Mouse (Mus musculus) forebrain, postnatal 0 days (tissue): ENCODE data around the gene Ppil1. TPM values are rescaled to one million over a fixed set of nuclear protein-coding genes. Genes with fewer than 3 reads are reported as not detected.

ENCODE experiments used
- ATAC-seq: fragments of 200-750 bp; cut with Nextera tagmentation; 2 replicates; pipeline ENCODE4 v1.8.0; 2017; ENCODE audit warnings: mild to moderate bottlenecking, moderate library complexity
- DNase-seq: peaks from one replicate; pipeline ENCODE4 v3.0.0-alpha.2; 2015
- H3K27ac ChIP-seq: fragments of 300-500 bp; sonication (generic); 2 replicates; pipeline ENCODE4 v1.5.1; 2014; ENCODE audit warnings: low read depth, mild to moderate bottlenecking, antibody characterized with exemption, low read length, moderate library complexity, mixed read lengths
- H3K27me3 ChIP-seq: fragments of 300-500 bp; sonication (generic); 2 replicates; pipeline ENCODE4 v1.6.1; 2014; ENCODE audit warnings: mild to moderate bottlenecking, low read length, mixed read lengths; ENCODE audit not compliant: insufficient read depth
- H3K36me3 ChIP-seq: fragments of 300-500 bp; sonication (generic); 2 replicates; pipeline ENCODE4 v1.6.1; 2014; ENCODE audit warnings: mild to moderate bottlenecking, moderate library complexity; ENCODE audit not compliant: insufficient read depth
- H3K4me1 ChIP-seq: fragments of 300-500 bp; sonication (generic); 2 replicates; pipeline ENCODE4 v1.6.1; 2014; ENCODE audit warnings: antibody characterized with exemption; ENCODE audit not compliant: insufficient read depth
- H3K4me2 ChIP-seq: fragments of 300-500 bp; sonication (generic); 2 replicates; pipeline ENCODE4 v1.6.1; 2014; ENCODE audit warnings: low read depth, mild to moderate bottlenecking, moderate library complexity
- H3K4me3 ChIP-seq: fragments of 300-500 bp; sonication (generic); 2 replicates; pipeline ENCODE4 v1.5.1; 2014; ENCODE audit warnings: low read depth, low read length, mixed read lengths
- H3K9ac ChIP-seq: fragments of 300-500 bp; sonication (generic); 2 replicates; pipeline ENCODE4 v1.6.1; 2014; ENCODE audit warnings: mild to moderate bottlenecking
- H3K9me3 ChIP-seq: fragments of 300-500 bp; sonication (generic); 2 replicates; pipeline ENCODE4 v1.6.1; 2016; ENCODE audit warnings: low read length
- CTCF ChIP-seq: sonication (generic); IDR thresholded peaks from 2 replicates; pipeline ENCODE4 v1.5.1; 2016; ENCODE audit warnings: antibody characterized with exemption, control low read depth, low read depth
- WGBS: fragments of 180-500 bp; shearing (Covaris S2); extraction: QIAGEN DNeasy Blood & Tissue Kit; methylation state at CpG from one replicate; pipeline ENCODE4 v1.1.7; 2014; 5-methylcytosine and 5-hydroxymethylcytosine counted together
- polyA plus RNA-seq: library from polyadenylated mRNA; unstranded; fragments of >200 nt; fragmentation: Nextera tagmentation; extraction: Ambion mirVana; gene quantifications from 2 replicates; pipeline ENCODE4 v1.2.1, GENCODE M21; 2015
- total RNA-seq: library from RNA; depleted of rRNA; stranded (reverse); fragments of >200 nt; gene quantifications from 2 replicates; pipeline ENCODE4 v1.2.3, GENCODE M21; 2014

The Ppil1 gene
- total and polyA plus RNA-seq, 2 experiments from 2014 or later: 67.8 to 103 TPM

DNA sequence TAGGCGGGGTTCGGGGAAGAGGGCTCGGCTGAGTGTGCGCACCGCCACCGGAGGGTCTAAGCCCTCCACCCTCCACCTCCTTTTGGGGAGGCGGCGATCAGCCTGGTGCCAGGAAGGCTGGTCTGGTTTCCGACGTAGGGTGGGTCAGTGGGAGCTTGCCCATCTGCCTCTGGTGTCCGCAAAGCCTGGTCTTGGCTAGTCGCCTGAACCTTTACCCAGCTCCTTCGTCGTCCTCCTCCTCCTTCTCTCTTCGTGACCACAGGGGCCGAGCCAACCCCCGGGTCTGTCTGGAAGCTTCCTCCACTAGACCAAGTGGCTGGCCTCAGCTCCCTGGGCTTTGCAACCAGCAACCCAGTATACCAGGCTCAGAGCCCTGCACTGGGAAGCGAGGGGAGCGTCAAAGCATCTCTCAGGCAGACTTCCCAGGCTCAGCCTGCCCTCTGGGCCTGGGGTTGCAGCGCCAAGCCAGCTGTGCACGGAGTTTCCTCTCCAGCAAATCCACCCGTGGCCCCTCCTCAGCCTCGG is 25.5 kb downstream of the Ppil1 start:
- peak overlapping the region; percentile 67 for H3K9ac ChIP-seq
- peak overlapping the region; percentile 70 for H3K4me3 ChIP-seq
- H3K36me3 ChIP-seq: no peaks in the 10 kb centered on the region
- peak; percentile 21 for ATAC-seq
- H3K4me2 ChIP-seq: peak overlapping the region; percentile 93
- WGBS: 2% methylated on average over 23 of the region's 23 CpGs
- no peaks in the 10 kb centered on the region for H3K27me3 ChIP-seq
- no peaks in the 10 kb centered on the region for H3K9me3 ChIP-seq
- H3K4me1 ChIP-seq: peaks cover 13% of the 10 kb centered on the region
- no peak for TF ChIP-seq CTCF
- DNase-seq: no peak
- peak overlapping the region; percentile 45; the same call in 1 of the 2 replicates for H3K27ac ChIP-seq

GRCm38 (mm10) chr17:29237772-29238420 is 26.1 kb downstream of the Ppil1 start, which contains the start of gene Cpne5:
TSS of gene Cpne5 (minus strand) at chr17:29238167.
- peaks cover 13% of the 10 kb centered on the region for H3K4me1 ChIP-seq
- H3K27me3 ChIP-seq: no peaks in the 10 kb centered on the region
- no peak for TF ChIP-seq CTCF
- peak within 1 kb of the TSS; percentile 45 for H3K27ac ChIP-seq
- DNase-seq: peak; percentile 63
- no peaks in the 10 kb centered on the region for H3K36me3 ChIP-seq
- ATAC-seq: peak; percentile 81
- no peaks in the 10 kb centered on the region for H3K9me3 ChIP-seq
- WGBS: under 1% methylated on average over 48 of the region's 73 CpGs
- peak within 1 kb of the TSS; percentile 70 for H3K4me3 ChIP-seq
- H3K4me2 ChIP-seq: peak within 1 kb of the TSS; percentile 93
- H3K9ac ChIP-seq: peak within 1 kb of the TSS; percentile 67

DNA sequence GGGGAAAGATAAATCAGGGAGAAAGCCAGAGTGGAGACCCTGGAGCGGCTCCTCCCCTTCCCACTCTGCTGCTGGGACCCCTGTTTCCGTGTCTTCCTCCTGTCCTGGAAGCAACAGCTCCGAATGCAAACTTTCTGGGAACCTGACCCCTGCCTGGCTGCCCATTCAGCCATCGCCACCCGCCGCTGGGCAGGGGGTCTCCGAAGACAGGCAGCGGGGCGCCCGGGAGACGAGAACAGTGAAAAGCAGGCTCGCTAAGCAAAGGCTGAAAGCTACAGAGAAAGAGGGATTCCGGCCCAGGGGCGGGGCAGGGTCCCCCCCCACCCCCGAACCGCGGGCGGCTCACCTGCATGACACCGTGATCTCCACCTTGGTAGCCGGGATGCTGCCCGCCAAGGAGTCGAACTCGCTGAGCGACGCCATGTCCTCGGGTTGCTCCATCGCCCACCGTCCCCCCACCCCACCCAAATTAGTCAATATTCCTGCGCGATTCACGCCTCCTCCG is 26.7 kb downstream of the Ppil1 start:
- Histone ChIP-seq H3K4me1 (peaks cover 13% of the 10 kb centered on the region), H3K27ac (peak overlapping the region; percentile 45), H3K4me2 (peak overlapping the region; percentile 93), H3K9me3 (no peaks in the 10 kb centered on the region), H3K36me3 (no peaks in the 10 kb centered on the region), H3K9ac (peak overlapping the region; percentile 67), H3K4me3 (peak overlapping the region; percentile 70), H3K27me3 (no peaks in the 10 kb centered on the region)
- no peak for TF ChIP-seq CTCF
- WGBS: 3% methylated on average over 32 of the region's 32 CpGs
- ATAC-seq (peak; percentile 3; the same call in 1 of the 2 replicates), DNase-seq (no peak)

- H3K9ac ChIP-seq: 0 out of 2 replicates have a peak overlapping the region, but pooled peaks have one; percentile 14
- H3K27ac ChIP-seq: no peak overlapping the region
- TF ChIP-seq CTCF: no peak
- DNase-seq (no peak), ATAC-seq (no peak)
- 79% methylated on average over 7 of the region's 7 CpGs for WGBS
- no peaks in the 10 kb centered on the region for H3K27me3 ChIP-seq
- H3K4me3 ChIP-seq: peak overlapping the region; percentile 70; the same call in 1 of the 2 replicates
- H3K4me1 ChIP-seq: peaks cover 13% of the 10 kb centered on the region
- no peaks in the 10 kb centered on the region for H3K9me3 ChIP-seq
- peak overlapping the region; percentile 93 for H3K4me2 ChIP-seq
- H3K36me3 ChIP-seq: no peaks in the 10 kb centered on the region
These were observed 27.9 kb downstream of the Ppil1 start for GRCm38 (mm10) chr17:29236111-29236510.

GRCm38 (mm10) chr17:29231109-29231508 is 32.9 kb downstream of the Ppil1 start:
- no peak for DNase-seq
- 73% methylated on average over 10 of the region's 10 CpGs for WGBS

GRCm38 (mm10) chr17:29220631-29221030 is 43.4 kb downstream of the Ppil1 start:
- 27% methylated on average over 14 of the region's 14 CpGs for WGBS
- no peak for ATAC-seq

More at GRCm38 (mm10) chr17:29231109-29231508, 32.9 kb downstream of the Ppil1 start:
- no peak overlapping the region for H3K27ac ChIP-seq
- H3K9me3 ChIP-seq: no peaks in the 10 kb centered on the region
- H3K27me3 ChIP-seq: no peaks in the 10 kb centered on the region
- no peak overlapping the region for H3K4me2 ChIP-seq
- no peak for ATAC-seq
- H3K4me3 ChIP-seq: no peak overlapping the region
- H3K4me1 ChIP-seq: no peaks in the 10 kb centered on the region
- no peak overlapping the region for H3K9ac ChIP-seq
- H3K36me3 ChIP-seq: no peaks in the 10 kb centered on the region
- TF ChIP-seq CTCF: no peak

GRCm38 (mm10) chr17:29218017-29218416 is 46.0 kb downstream of the Ppil1 start:
- 83% methylated on average over 5 of the region's 5 CpGs for WGBS
- Histone ChIP-seq H3K9ac (no peak overlapping the region), H3K4me2 (no peak overlapping the region), H3K4me3 (no peak overlapping the region), H3K4me1 (peaks cover 9% of the 10 kb centered on the region; the same call in 1 of the 2 replicates), H3K9me3 (no peaks in the 10 kb centered on the region), H3K27ac (no peak overlapping the region), H3K27me3 (no peaks in the 10 kb centered on the region; the same call in 1 of the 2 replicates), H3K36me3 (no peaks in the 10 kb centered on the region)
- ATAC-seq (no peak), DNase-seq (no peak)
- no peak for TF ChIP-seq CTCF

More at GRCm38 (mm10) chr17:29220631-29221030, 43.4 kb downstream of the Ppil1 start:
- Histone ChIP-seq H3K4me1 (no peaks in the 10 kb centered on the region), H3K27me3 (no peaks in the 10 kb centered on the region), H3K9me3 (no peaks in the 10 kb centered on the region), H3K9ac (no peak overlapping the region), H3K27ac (no peak overlapping the region), H3K4me2 (no peak overlapping the region), H3K36me3 (no peaks in the 10 kb centered on the region), H3K4me3 (no peak overlapping the region)
- no peak for DNase-seq
- no peak for TF ChIP-seq CTCF
